19 mouse cellular contexts compared by ENCODE assay signal in the genomic region with DNA sequence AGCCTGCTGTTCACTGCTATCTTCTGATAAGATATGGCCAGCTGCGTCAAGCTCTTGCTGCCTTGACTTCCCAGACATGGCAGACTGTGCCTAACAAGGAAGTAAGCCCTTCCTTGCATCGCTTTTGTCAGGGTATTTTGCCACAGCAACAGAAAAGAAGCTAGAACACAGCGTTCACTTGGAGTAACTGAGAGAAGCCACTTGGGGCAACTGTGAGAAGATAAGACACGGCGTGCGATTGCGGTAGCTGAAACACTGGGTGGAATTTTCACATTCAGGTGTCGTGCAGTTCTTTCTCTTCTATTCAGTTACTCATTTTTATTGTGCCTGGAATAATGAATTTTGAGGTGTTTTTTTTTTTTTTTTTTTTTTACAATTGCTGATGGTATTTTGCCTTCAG.
"Had no signal": no experiment of that assay in that cellular context is flagged by ENCODE, and none has a peak within 500 bp of the region (broad histone marks: within the 10 kb centered on the region; RNA-seq: fewer than 3 reads in every experiment).

No protein-coding gene starts in this region.

- H3K4me3 ChIP-seq: kidney, embryonic 15.5 days; limb, embryonic 12.5 days; liver, embryonic 13.5 days; lung, embryonic 15.5 days; midbrain, embryonic 12.5 days; myocyte; neural tube, embryonic 15.5 days had no signal

- DNase-seq: kidney, postnatal 14 days; layer of hippocampus, adult 9-11 months; layer of hippocampus, postnatal 36 days; liver; liver, embryonic 13.5 days; liver, postnatal 0 days; lung, postnatal 14 days; right cerebral cortex, adult 18-20 months; right cerebral cortex, postnatal 25 days; thymus, adult 18-20 months; thymus, postnatal 14 days had no signal

- ATAC-seq: liver, postnatal 0 days had no signal

- H3K4me1 ChIP-seq: kidney, embryonic 15.5 days; limb, embryonic 12.5 days; liver, embryonic 13.5 days; midbrain, embryonic 12.5 days; neural tube, embryonic 15.5 days had no signal

- H3K4me2 ChIP-seq: kidney, embryonic 15.5 days; limb, embryonic 12.5 days; liver, embryonic 13.5 days; lung, embryonic 15.5 days; midbrain, embryonic 12.5 days; neural tube, embryonic 15.5 days had no signal

- H3K9me3 ChIP-seq: kidney, embryonic 15.5 days; limb, embryonic 12.5 days; liver, embryonic 13.5 days; lung, embryonic 15.5 days; midbrain, embryonic 12.5 days; neural tube, embryonic 15.5 days had no signal

- H3K36me3 ChIP-seq: kidney, embryonic 15.5 days; limb, embryonic 12.5 days; liver, embryonic 13.5 days; lung, embryonic 15.5 days; midbrain, embryonic 12.5 days; neural tube, embryonic 15.5 days had no signal

- H3K9ac ChIP-seq: kidney, embryonic 15.5 days; limb, embryonic 12.5 days; liver, embryonic 13.5 days; liver, postnatal 0 days; lung, embryonic 15.5 days; midbrain, embryonic 12.5 days; neural tube, embryonic 15.5 days had no signal

- H3K27me3 ChIP-seq: kidney, embryonic 15.5 days; limb, embryonic 12.5 days; liver, embryonic 13.5 days; lung, embryonic 15.5 days; midbrain, embryonic 12.5 days; neural tube, embryonic 15.5 days had no signal

- H3K27ac ChIP-seq: kidney, embryonic 15.5 days; limb, embryonic 12.5 days; liver, embryonic 13.5 days; lung, embryonic 15.5 days; macrophage; midbrain, embryonic 12.5 days; neural tube, embryonic 15.5 days; stomach, postnatal 0 days had no signal
